In genomic region chr2:11464661-11465099, GRCm38 (mm10) we compare ENCODE assay signal across 11 mouse cellular contexts.
DNase-seq lines count a peak whose midpoint lies in the region; ATAC-seq and TF ChIP-seq lines count a peak whose summit lies in the region.
"Had no signal": no experiment of that assay in that cellular context is flagged by ENCODE, and none has a peak within 500 bp of the region (broad histone marks: within the 10 kb centered on the region; RNA-seq: fewer than 3 reads in every experiment).

No protein-coding gene starts in this region.

- no peak overlapping the region for H3K4me2 ChIP-seq in kidney, embryonic 16.5 days (replicated peaks; ENCODE audit: low read depth, low read length)
- no peak overlapping the region for H3K4me2 ChIP-seq in kidney, embryonic 15.5 days
- no peak overlapping the region for H3K4me2 ChIP-seq in neural tube, embryonic 15.5 days

- H3K4me1 ChIP-seq in kidney, embryonic 16.5 days (ENCODE audit: insufficient read depth, low read length): no peaks in the 10 kb centered on the region
- no peaks in the 10 kb centered on the region for H3K4me1 ChIP-seq in kidney, embryonic 15.5 days
- H3K4me1 ChIP-seq in neural tube, embryonic 15.5 days: no peaks in the 10 kb centered on the region

- CTCF ChIA-PET in Patski (lab: Charles Lee): interaction anchor here (0.7 to 1.6 kb wide), 2 partner anchors 39 to 87 kb away, joined by 3 read pairs; no protein-coding TSS in a partner anchor

- no peak overlapping the region for H3K27ac ChIP-seq in kidney, embryonic 16.5 days (ENCODE audit: low read length)
- H3K27ac ChIP-seq in kidney, embryonic 15.5 days: no peak overlapping the region
- no peak overlapping the region for H3K27ac ChIP-seq in neural tube, embryonic 15.5 days (replicated peaks)

- POLR2A ChIA-PET in Patski (lab: Charles Lee): no interaction called here

- H3K9ac ChIP-seq in kidney, embryonic 16.5 days (replicated peaks; ENCODE audit: low read length): no peak overlapping the region
- H3K9ac ChIP-seq in kidney, embryonic 15.5 days: no peak overlapping the region
- H3K9ac ChIP-seq in neural tube, embryonic 15.5 days (replicated peaks): no peak overlapping the region

- TF ChIP-seq CTCF in Patski (IDR thresholded peaks at IDR 0.05): no peak

- no peaks in the 10 kb centered on the region for H3K27me3 ChIP-seq in kidney, embryonic 16.5 days (ENCODE audit: insufficient read depth, low read length)
- H3K27me3 ChIP-seq in kidney, embryonic 15.5 days: no peaks in the 10 kb centered on the region
- no peaks in the 10 kb centered on the region for H3K27me3 ChIP-seq in Patski
- H3K27me3 ChIP-seq in neural tube, embryonic 15.5 days (replicated peaks): no peaks in the 10 kb centered on the region

- H3K36me3 ChIP-seq in kidney, embryonic 16.5 days (ENCODE audit: insufficient read depth, low read length): no peaks in the 10 kb centered on the region
- no peaks in the 10 kb centered on the region for H3K36me3 ChIP-seq in kidney, embryonic 15.5 days
- no peaks in the 10 kb centered on the region for H3K36me3 ChIP-seq in neural tube, embryonic 15.5 days
- H3K36me3 ChIP-seq: G1E had no signal

- DNase-seq in Patski (ENCODE audit: low read depth, low spot score): peak; percentile 99
- DNase-seq in kidney, postnatal 25 days: peak; percentile 31 to 48
- DNase-seq in gastrocnemius, adult 8-10 months (ENCODE audit: low spot score in 2 of 2): no peak
- no peak for DNase-seq in cerebellum, postnatal 36 days
- DNase-seq: layer of hippocampus, postnatal 36 days had no signal

- 77% methylated on average over 3 of the region's 3 CpGs for WGBS in kidney, embryonic 16.5 days
- WGBS in kidney, embryonic 15.5 days: 64% methylated on average over 3 of the region's 3 CpGs
- WGBS in neural tube, embryonic 15.5 days: 16% methylated on average over 3 of the region's 3 CpGs

- in situ Hi-C loops in Patski (cut with MboI; ENCODE audit: low pct_unique_long_range_greater_than_20kb): loop anchor here (5.0 kb wide), 1 partner anchor 37 kb away; no protein-coding TSS in a partner anchor

- H3K4me3 ChIP-seq in kidney, embryonic 16.5 days (ENCODE audit: low read length): no peak overlapping the region
- H3K4me3 ChIP-seq in kidney, embryonic 15.5 days (replicated peaks): no peak overlapping the region
- H3K4me3 ChIP-seq in neural tube, embryonic 15.5 days (replicated peaks): no peak overlapping the region
- H3K4me3 ChIP-seq: erythroblast, embryonic 14.5 days had no signal

- ATAC-seq in kidney, embryonic 16.5 days (ENCODE audit: low FRiP score, low TSS enrichment): peak; percentile 49; the same call in 1 of the 2 replicates
- no peak for ATAC-seq in kidney, embryonic 15.5 days (replicated peaks; ENCODE audit: low FRiP score)
- ATAC-seq in Patski: peak; percentile 99
- peak; percentile 59; the same call in 1 of the 2 replicates for ATAC-seq in neural tube, embryonic 15.5 days (ENCODE audit: low FRiP score)
- ATAC-seq in activated CD4-positive, CD25-positive, alpha-beta regulatory T cell, adult 4 months: no peak

- no peaks in the 10 kb centered on the region for H3K9me3 ChIP-seq in kidney, embryonic 16.5 days (ENCODE audit: low read length)
- H3K9me3 ChIP-seq in kidney, embryonic 15.5 days (replicated peaks): no peaks in the 10 kb centered on the region
- H3K9me3 ChIP-seq in neural tube, embryonic 15.5 days (replicated peaks): no peaks in the 10 kb centered on the region
- H3K9me3 ChIP-seq: G1E had no signal

Comparison
In these comparisons a context has a peak if more than half of its experiments do, and no peak if none do; other contexts are left out.
1. ATAC-seq: peak in kidney, embryonic 16.5 days (single experiment), Patski (single experiment) and neural tube, embryonic 15.5 days (single experiment); none in kidney, embryonic 15.5 days (single experiment) and activated CD4-positive, CD25-positive, alpha-beta regulatory T cell, adult 4 months (single experiment).
2. DNase-seq: peak in Patski (single experiment) and kidney, postnatal 25 days (2 of 2); none in gastrocnemius, adult 8-10 months (0 of 2) and cerebellum, postnatal 36 days (0 of 2).